In the genomic region with DNA sequence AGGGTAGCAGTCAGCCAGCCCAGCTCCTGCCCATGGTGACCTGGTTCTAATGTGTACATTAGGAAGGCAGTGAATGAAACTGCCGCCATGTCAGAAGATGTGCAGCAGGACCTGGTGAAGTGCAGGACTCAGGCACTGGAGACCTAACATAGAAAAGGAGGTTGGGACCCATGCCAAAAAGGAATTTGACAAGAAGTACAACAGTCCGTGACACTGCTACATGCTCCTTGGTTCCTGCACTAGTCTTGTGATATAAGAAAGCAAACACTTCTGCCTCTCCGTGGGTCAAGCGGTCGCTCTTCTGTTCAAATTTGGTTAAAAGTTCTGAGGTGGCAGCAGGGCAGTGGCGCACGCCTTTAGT, we compare ENCODE assay signal across 27 mouse cellular contexts. TPM values are rescaled to one million over a fixed set of nuclear protein-coding genes. Genes with fewer than 3 reads are reported as not detected.
DNase-seq lines count a peak whose midpoint lies in the region; ATAC-seq and TF ChIP-seq lines count a peak whose summit lies in the region.
"Had no signal": no experiment of that assay in that cellular context is flagged by ENCODE, and none has a peak within 500 bp of the region (broad histone marks: within the 10 kb centered on the region; RNA-seq: fewer than 3 reads in every experiment).

No protein-coding gene starts in this region.

- no peaks in the 10 kb centered on the region for H3K36me3 ChIP-seq in heart, embryonic 12.5 days
- H3K36me3 ChIP-seq in MEL (ENCODE audit: control insufficient read depth in 1 of 2, insufficient read depth in 2 of 2, low read length in 2 of 2) = peaks cover 0 to 28% of the 10 kb centered on the region in 2 experiments; a peak in 2 of 4 replicates
- H3K36me3 ChIP-seq: embryonic facial prominence, embryonic 15.5 days; forebrain, embryonic 10.5 days; forebrain, embryonic 12.5 days; G1E had no signal

- DNase-seq in heart, adult 11 months = peak; percentile 24
- DNase-seq in MEL (ENCODE audit: low read depth, low spot score) = peak; percentile 86
- DNase-seq in layer of hippocampus, postnatal 25 days (ENCODE audit: extremely low spot score in 1 of 2, low spot score in 1 of 2) = no peak
- DNase-seq: adrenal gland, adult 8-10 months; adrenal gland, postnatal 14 days; adrenal gland, postnatal 36 days; B cell, adult 2 months; cerebellum, adult 11-12 months; cerebellum, adult 2 months; cerebellum, adult 9-10 months; cerebellum, postnatal 10 days; cerebellum, postnatal 25 days; embryo, embryonic 11 days had no signal

- TF ChIP-seq EP300 in MEL (IDR thresholded peaks at IDR 0.05; ENCODE audit: low read depth in 1 of 2, low read length in 2 of 2) = no peak

- no peaks in the 10 kb centered on the region for H3K79me2 ChIP-seq in MEL (ENCODE audit: control insufficient read depth, insufficient read depth, low read length, poor library complexity)

- no peak for ATAC-seq in heart, embryonic 12.5 days (ENCODE audit: insufficient number of reproducible peaks, low FRiP score)
- 0 out of 2 replicates have a peak, but pooled peaks have one; percentile 14 for ATAC-seq in megakaryocyte-erythroid progenitor cell, adult 5-6 weeks (replicated peaks; ENCODE audit: low FRiP score, low TSS enrichment, poor library complexity, severe bottlenecking)
- ATAC-seq: activated CD4-positive, CD25-positive, alpha-beta regulatory T cell, adult 4 months; CD4-positive, CD25-positive, alpha-beta regulatory T cell, adult 4 months; forebrain, embryonic 14.5 days; forebrain, embryonic 16.5 days; Patski had no signal

- WGBS in heart, embryonic 12.5 days = 76% methylated on average over 7 of the region's 7 CpGs

- no peak for TF ChIP-seq POLR2A in MEL (IDR thresholded peaks at IDR 0.05; ENCODE audit: control insufficient read depth in 1 of 2, insufficient read depth in 1 of 2, low read depth in 1 of 2, low read length in 2 of 2, poor library complexity in 1 of 2)

- no peak overlapping the region for H3K4me2 ChIP-seq in heart, embryonic 12.5 days
- H3K4me2 ChIP-seq: embryonic facial prominence, embryonic 13.5 days; embryonic facial prominence, embryonic 15.5 days; forebrain, embryonic 12.5 days had no signal

- H3K27ac ChIP-seq in heart, embryonic 12.5 days (ENCODE audit: poor library complexity, severe bottlenecking) = no peak overlapping the region
- peak overlapping the region; percentile 98 for H3K27ac ChIP-seq in MEL (ENCODE audit: control insufficient read depth, low read depth, low read length)
- H3K27ac ChIP-seq: embryonic facial prominence, embryonic 13.5 days; embryonic facial prominence, embryonic 15.5 days; forebrain, embryonic 10.5 days; forebrain, embryonic 12.5 days had no signal

- no peaks in the 10 kb centered on the region for H3K4me1 ChIP-seq in heart, embryonic 12.5 days (replicated peaks)
- peaks cover 21 to 30% of the 10 kb centered on the region in 2 experiments for H3K4me1 ChIP-seq in MEL (ENCODE audit: control insufficient read depth in 1 of 2, insufficient read depth in 2 of 2, low read length in 2 of 2)
- H3K4me1 ChIP-seq: embryonic facial prominence, embryonic 13.5 days; embryonic facial prominence, embryonic 15.5 days; forebrain, embryonic 10.5 days; forebrain, embryonic 12.5 days had no signal

- TF ChIP-seq RAD21 in MEL (IDR thresholded peaks at IDR 0.05; ENCODE audit: low read depth, low read length) = no peak

- H3K9me3 ChIP-seq in heart, embryonic 12.5 days (replicated peaks) = no peaks in the 10 kb centered on the region
- H3K9me3 ChIP-seq in MEL (replicated peaks; ENCODE audit: insufficient read depth, low read length) = no peaks in the 10 kb centered on the region
- H3K9me3 ChIP-seq: embryonic facial prominence, embryonic 13.5 days; embryonic facial prominence, embryonic 15.5 days; forebrain, embryonic 10.5 days; forebrain, embryonic 12.5 days; G1E had no signal

- peaks cover 10% of the 10 kb centered on the region; the same call in 1 of the 2 replicates for H3K27me3 ChIP-seq in heart, embryonic 12.5 days (replicated peaks)
- H3K27me3 ChIP-seq in MEL (ENCODE audit: control insufficient read depth in 1 of 2, insufficient read depth in 2 of 2, low read length in 2 of 2) = no peaks in the 10 kb centered on the region
- H3K27me3 ChIP-seq: embryonic facial prominence, embryonic 13.5 days; embryonic facial prominence, embryonic 15.5 days; forebrain, embryonic 12.5 days; Patski had no signal

- H3K4me3 ChIP-seq in heart, embryonic 12.5 days = no peak overlapping the region
- H3K4me3 ChIP-seq in MEL (ENCODE audit: control insufficient read depth in 1 of 2, insufficient read depth in 1 of 2, low read depth in 2 of 2, low read length in 2 of 2) = peak overlapping the region; percentile 11 to 41
- H3K4me3 ChIP-seq: embryonic facial prominence, embryonic 13.5 days; embryonic facial prominence, embryonic 15.5 days; erythroblast, embryonic 14.5 days; forebrain, embryonic 10.5 days; forebrain, embryonic 12.5 days had no signal

- TF ChIP-seq CTCF in MEL (IDR thresholded peaks at IDR 0.05 in 2 of 3, conservative IDR thresholded peaks at IDR 0.05 in 1 of 3; ENCODE audit: control insufficient read depth in 1 of 3, insufficient read depth in 1 of 3, low read depth in 2 of 3, low read length in 3 of 3, poor library complexity in 1 of 3, severe bottlenecking in 1 of 3) = no peak

- no peak overlapping the region for H3K9ac ChIP-seq in heart, embryonic 12.5 days
- H3K9ac ChIP-seq in MEL (ENCODE audit: control insufficient read depth, low read depth, low read length, poor library complexity, severe bottlenecking) = peak overlapping the region; percentile 72
- H3K9ac ChIP-seq: embryonic facial prominence, embryonic 13.5 days; embryonic facial prominence, embryonic 15.5 days; forebrain, embryonic 12.5 days had no signal

TF ChIP-seq in MEL, 35 proteins besides CTCF, POLR2A, EP300 and RAD21:
- TF ChIP-seq GATA1 (IDR thresholded peaks at IDR 0.05; ENCODE audit: low read depth, low read length) = no peak
- TF ChIP-seq SMC3 (IDR thresholded peaks at IDR 0.05; ENCODE audit: low read depth, low read length) = no peak
- TF ChIP-seq NELFE (IDR thresholded peaks at IDR 0.05; ENCODE audit: low read depth, low read length) = no peak
- TF ChIP-seq GABPA (IDR thresholded peaks at IDR 0.05; ENCODE audit: low read depth, low read length) = no peak
- TF ChIP-seq MXI1 (IDR thresholded peaks at IDR 0.05; ENCODE audit: low read depth, low read length) = 0 out of 2 replicates have a peak, but pooled peaks have one; percentile 23
- 0 out of 2 replicates have a peak, but pooled peaks have one; percentile 4 for TF ChIP-seq UBTF (IDR thresholded peaks at IDR 0.05; ENCODE audit: borderline replicate concordance, insufficient read depth, low read depth, low read length)
- TF ChIP-seq SIN3A (IDR thresholded peaks at IDR 0.05; ENCODE audit: low read length) = no peak
TF ChIP-seq in MEL: peak in this region for 2.

RNA-seq across cellular contexts. Expression of gene Ebf4, which starts 46.2 kb away (rescaled TPM):
- 0.91 and 1.2 TPM in 2 replicates for polyA plus RNA-seq in heart, embryonic 12.5 days (2016; fragmentation: Nextera tagmentation; extraction: Ambion mirVana)
- total RNA-seq in MEL (2012; rRNA removed) = 0.12 and 0.13 TPM in 2 replicates
- polyA plus RNA-seq in MEL (2012; ENCODE audit: insufficient read depth in 1 of 2, insufficient read length in 2 of 2, low read depth in 1 of 2, low replicate concordance in 2 of 2, missing spikeins in 1 of 2) = under 1 TPM in 1 of 2 experiments, not detected in 1; 0.72 TPM
- not detected in 2 replicates for total RNA-seq in megakaryocyte-erythroid progenitor cell, adult 5-6 weeks (2014; fragmentation: Nextera tagmentation)
- not detected in 2 replicates for total RNA-seq in megakaryocyte-erythroid progenitor cell, adult 5-6 weeks (2017)
- total RNA-seq in layer of hippocampus, postnatal 25 days (2021) = 10 to 100 TPM in 1 of 2 experiments, 1 to 10 TPM in 1; 9.3 to 13.6 TPM
- total RNA-seq: common myeloid progenitor, adult 5-6 weeks had no signal
- polyA plus RNA-seq: activated CD4-positive, CD25-positive, alpha-beta regulatory T cell, adult 4 months; CD4-positive, CD25-positive, alpha-beta regulatory T cell, adult 4 months; erythroblast, embryonic 14.5 days; G1E had no signal

RNA-seq across cellular contexts. Expression of gene Cpxm1, which starts 56.2 kb away (rescaled TPM):
- 32.2 and 33.3 TPM in 2 replicates for polyA plus RNA-seq in heart, embryonic 12.5 days (2016; fragmentation: Nextera tagmentation; extraction: Ambion mirVana)
- total RNA-seq in MEL (2012; rRNA removed) = 6.5 and 8.2 TPM in 2 replicates
- polyA plus RNA-seq in MEL (2012; ENCODE audit: insufficient read depth in 1 of 2, insufficient read length in 2 of 2, low read depth in 1 of 2, low replicate concordance in 2 of 2, missing spikeins in 1 of 2) = 10 to 100 TPM in 1 of 2 experiments, not detected in 1; 10.7 TPM
- 0.30 and 3.3 TPM in 2 replicates for total RNA-seq in megakaryocyte-erythroid progenitor cell, adult 5-6 weeks (2014; fragmentation: Nextera tagmentation)
- 4.0 TPM in 1 of 2 replicates, not detected in the other for total RNA-seq in megakaryocyte-erythroid progenitor cell, adult 5-6 weeks (2017)
- 1 to 10 TPM; 6.3 to 6.8 TPM for total RNA-seq in layer of hippocampus, postnatal 25 days (2021)
- total RNA-seq: G1E had no signal
- polyA plus RNA-seq: erythroblast, embryonic 14.5 days; G1E had no signal

RNA-seq across cellular contexts. Expression of gene Idh3b, which starts 56.9 kb away (rescaled TPM):
- 218 and 221 TPM in 2 replicates for polyA plus RNA-seq in heart, embryonic 12.5 days (2016; fragmentation: Nextera tagmentation; extraction: Ambion mirVana)
- total RNA-seq in MEL (2012; rRNA removed) = 205 and 210 TPM in 2 replicates
- polyA plus RNA-seq in MEL (2012; ENCODE audit: insufficient read depth in 1 of 2, insufficient read length in 2 of 2, low read depth in 1 of 2, low replicate concordance in 2 of 2, missing spikeins in 1 of 2) = 1,000 to 10,000 TPM in 1 of 2 experiments, 100 to 1,000 TPM in 1; 551 to 1,030 TPM
- total RNA-seq in megakaryocyte-erythroid progenitor cell, adult 5-6 weeks (2014; fragmentation: Nextera tagmentation) = 197 and 240 TPM in 2 replicates
- total RNA-seq in megakaryocyte-erythroid progenitor cell, adult 5-6 weeks (2017) = 145 and 164 TPM in 2 replicates
- 100 to 1,000 TPM; 320 to 329 TPM for total RNA-seq in layer of hippocampus, postnatal 25 days (2021)

Comparison
In these comparisons a context has a peak if more than half of its experiments do, and no peak if none do; other contexts are left out.
1. DNase-seq: peak in heart, adult 11 months (single experiment) and MEL (single experiment); none in layer of hippocampus, postnatal 25 days (0 of 2).